Mouse (Mus musculus): ENCODE results near the gene Htr1f. TPM values are rescaled to one million over a fixed set of nuclear protein-coding genes. Genes with fewer than 3 reads are reported as not detected.

Gene Htr1f
- polyA plus RNA-seq, 1 experiment from 2014 or later, result not detected

DNA sequence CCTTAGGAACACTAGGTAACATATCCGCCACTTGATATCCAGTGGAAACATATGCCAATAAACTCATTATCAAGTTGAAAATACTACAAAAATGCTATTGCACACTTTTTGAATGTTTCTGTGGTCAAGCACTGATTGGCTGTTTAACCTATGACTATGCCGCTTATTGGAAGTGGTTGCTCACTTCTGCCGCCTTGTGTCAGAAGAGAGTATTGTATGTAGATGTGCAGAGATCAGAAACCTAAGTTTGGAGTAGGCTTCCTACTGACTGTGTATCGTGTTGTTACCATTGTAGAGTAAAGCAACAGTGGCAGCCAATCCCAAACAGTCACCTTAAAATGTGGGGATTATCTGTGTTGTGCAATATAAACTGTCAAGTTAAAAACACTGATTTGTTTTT lies 144.0 kb downstream of the Htr1f start:
- CTCF ChIA-PET, result no interaction called here
- peak; percentile 24 for TF ChIP-seq CTCF (IDR thresholded peaks at IDR 0.05)
- in situ Hi-C loops (cut with MboI; ENCODE audit: low pct_unique_long_range_greater_than_20kb), result no loop called here
- POLR2A ChIA-PET, result no interaction called here
- ATAC-seq (no peak), DNase-seq (ENCODE audit: low read depth, low spot score) (no peak)
- no peaks in the 10 kb centered on the region for H3K27me3 ChIP-seq

DNA sequence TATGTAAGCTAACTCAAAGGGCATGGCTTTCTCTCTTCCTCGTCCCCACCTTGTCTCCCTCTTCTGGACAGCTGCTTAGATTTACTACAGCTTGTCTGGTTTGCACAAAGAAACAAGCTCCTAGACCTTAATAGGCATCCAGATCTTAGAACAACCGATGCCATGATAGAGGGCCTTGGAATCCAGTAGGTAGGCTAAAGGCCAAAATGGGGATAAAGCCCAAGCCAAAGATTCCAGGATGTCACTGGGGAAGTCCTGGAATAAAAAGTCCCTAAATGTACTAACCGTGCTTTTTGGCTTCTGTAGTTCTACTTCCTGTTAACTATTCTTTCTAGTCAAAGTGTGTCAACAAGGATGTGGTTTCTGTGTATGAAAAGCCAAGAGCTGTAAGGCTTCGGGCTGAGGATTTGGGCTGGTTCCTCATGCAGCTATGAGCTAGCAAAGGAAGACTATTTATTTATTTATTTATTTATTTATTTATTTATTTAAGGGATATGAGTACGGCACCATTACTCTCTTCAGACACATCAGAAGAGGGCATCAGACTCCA lies 163.9 kb downstream of the Htr1f start:
- TF ChIP-seq CTCF (IDR thresholded peaks at IDR 0.05), result no peak
- POLR2A ChIA-PET, result no interaction called here
- in situ Hi-C loops (cut with MboI; ENCODE audit: low pct_unique_long_range_greater_than_20kb), result no loop called here
- CTCF ChIA-PET, result interaction anchor here (1.4 kb wide), 1 partner anchor 17 kb away, joined by 3 read pairs; no protein-coding TSS in a partner anchor
- peaks cover 15% of the 10 kb centered on the region for H3K27me3 ChIP-seq
- ATAC-seq (no peak), DNase-seq (ENCODE audit: low read depth, low spot score) (no peak)

DNA sequence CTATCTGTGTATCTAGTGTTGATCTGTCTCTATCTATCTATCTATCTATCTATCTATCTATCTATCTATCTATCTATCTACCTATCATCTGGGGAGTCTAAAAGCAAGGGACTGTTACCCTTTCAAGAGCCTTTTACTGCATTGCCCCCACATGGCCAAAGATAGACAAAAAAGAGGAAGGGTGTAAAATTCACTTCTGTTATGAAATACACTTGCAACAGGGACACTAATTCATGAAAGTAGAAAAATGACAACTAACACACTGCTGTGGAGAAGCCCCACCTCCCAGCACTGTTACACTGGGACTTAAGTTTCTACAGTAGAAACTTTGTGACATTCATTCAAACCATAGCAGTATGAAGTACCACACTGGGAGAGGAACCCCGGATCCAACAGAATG lies 170.9 kb downstream of the Htr1f start:
- in situ Hi-C loops (cut with MboI; ENCODE audit: low pct_unique_long_range_greater_than_20kb), result no loop called here
- TF ChIP-seq CTCF (IDR thresholded peaks at IDR 0.05), result no peak
- DNase-seq (ENCODE audit: low read depth, low spot score) (no peak), ATAC-seq (no peak)
- peaks cover 4% of the 10 kb centered on the region for H3K27me3 ChIP-seq
- POLR2A ChIA-PET, result no interaction called here
- CTCF ChIA-PET, result no interaction called here

DNA sequence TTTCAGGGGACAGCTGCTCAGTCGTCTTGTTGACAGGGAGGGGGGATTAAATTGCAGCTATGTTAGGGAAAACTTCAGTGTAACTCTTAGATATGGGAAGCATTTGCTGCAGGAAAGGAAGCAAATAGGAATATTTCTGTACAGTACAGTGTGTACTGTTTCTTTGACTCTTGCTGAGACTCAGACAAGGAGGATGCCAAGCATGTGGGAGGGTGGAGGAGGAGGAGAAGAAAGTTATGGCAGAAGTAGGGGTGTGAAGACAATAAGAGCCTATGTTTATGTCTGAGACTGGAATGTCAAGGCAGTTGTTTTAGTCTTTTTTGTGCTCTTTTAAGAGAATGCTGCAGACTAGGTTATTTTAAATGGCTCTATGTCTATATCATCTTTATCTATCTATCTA lies 171.6 kb downstream of the Htr1f start:
- POLR2A ChIA-PET, result no interaction called here
- CTCF ChIA-PET, result no interaction called here
- no peak for DNase-seq (ENCODE audit: low read depth, low spot score)
- no peak for ATAC-seq
- in situ Hi-C loops (cut with MboI; ENCODE audit: low pct_unique_long_range_greater_than_20kb), result no loop called here
- TF ChIP-seq CTCF (IDR thresholded peaks at IDR 0.05), result no peak
- peaks cover 3% of the 10 kb centered on the region for H3K27me3 ChIP-seq

DNA sequence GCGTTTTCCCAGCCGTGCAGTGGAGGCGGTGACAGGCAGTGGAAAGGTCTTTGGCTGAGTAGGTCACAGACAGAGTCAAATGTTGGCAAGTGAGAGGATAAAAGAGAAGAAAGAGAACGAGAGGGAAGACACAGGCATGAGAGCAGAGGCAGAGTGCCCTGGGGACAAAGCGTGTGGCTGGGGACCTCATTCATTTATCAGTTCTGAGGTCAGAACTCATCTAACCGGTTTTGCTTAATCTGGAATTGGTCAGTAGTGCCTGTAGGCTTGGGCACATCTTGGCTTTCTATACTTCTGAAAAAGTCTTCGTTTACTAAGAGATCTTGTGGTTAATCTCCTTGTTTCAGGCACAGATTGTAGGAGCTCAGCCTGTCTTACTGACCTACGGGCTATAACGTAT lies 182.2 kb downstream of the Htr1f start:
- DNase-seq (ENCODE audit: low read depth, low spot score), result no peak
- TF ChIP-seq CTCF (IDR thresholded peaks at IDR 0.05), result no peak
- H3K27me3 ChIP-seq, result peaks cover 43% of the 10 kb centered on the region
- POLR2A ChIA-PET, result no interaction called here
- in situ Hi-C loops (cut with MboI; ENCODE audit: low pct_unique_long_range_greater_than_20kb), result no loop called here
- CTCF ChIA-PET, result no interaction called here
- no peak for ATAC-seq

DNA sequence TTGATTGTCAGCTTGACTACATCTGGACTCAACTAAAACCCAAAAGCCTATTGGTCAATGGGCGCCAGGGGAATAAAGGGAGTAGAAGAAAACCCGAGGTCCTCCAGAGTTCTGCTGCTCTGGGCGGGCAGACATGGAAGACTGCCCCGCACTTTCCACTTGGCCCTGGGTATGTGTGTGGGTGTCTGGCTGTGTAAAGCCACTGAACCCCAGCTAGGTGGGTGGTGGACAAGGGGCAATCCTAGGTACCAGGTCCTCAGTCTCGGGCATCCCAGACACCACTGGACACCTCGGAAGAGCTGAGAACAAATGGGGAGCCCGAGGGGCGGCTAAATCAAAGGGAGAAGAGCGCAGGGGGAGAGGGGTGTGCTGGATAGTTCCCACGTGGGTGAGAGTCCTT lies 196.9 kb downstream of the Htr1f start:
- ChIA-PET POLR2A (no interaction called here), CTCF (interaction anchor here (1.2 kb wide), 1 partner anchor 249 kb away, joined by 3 read pairs; no protein-coding TSS in a partner anchor)
- in situ Hi-C loops (cut with MboI; ENCODE audit: low pct_unique_long_range_greater_than_20kb), result loop anchor here (10.0 kb wide), 1 partner anchor 586 kb away; no protein-coding TSS in a partner anchor
- no peak for ATAC-seq
- TF ChIP-seq CTCF (IDR thresholded peaks at IDR 0.05), result no peak
- DNase-seq (ENCODE audit: low read depth, low spot score), result no peak
- peaks cover 4% of the 10 kb centered on the region for H3K27me3 ChIP-seq

DNA sequence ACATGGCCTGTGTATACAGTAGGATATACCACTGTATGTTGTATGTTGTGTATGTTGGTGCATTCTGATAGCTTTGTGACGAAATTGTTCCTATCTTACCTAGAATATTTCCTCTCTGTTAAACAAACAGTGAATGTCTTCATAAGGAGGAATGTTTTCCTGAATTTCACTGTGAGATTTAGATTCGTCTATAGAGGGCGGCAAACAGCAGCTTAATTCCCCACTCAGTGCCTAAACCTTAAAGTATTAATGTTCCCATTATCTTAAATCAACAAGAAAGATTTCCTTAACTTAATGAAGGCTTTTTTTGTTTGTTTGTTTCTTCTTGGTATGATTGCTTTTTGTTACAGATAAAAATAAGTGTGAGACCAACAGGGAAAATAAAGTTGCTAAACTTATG lies 198.5 kb downstream of the Htr1f start:
- no peak for DNase-seq (ENCODE audit: low read depth, low spot score)
- H3K27me3 ChIP-seq, result peaks cover 4% of the 10 kb centered on the region
- ChIA-PET POLR2A (no interaction called here), CTCF (interaction anchor here (1.1 to 1.6 kb wide), 5 partner anchors 9 to 590 kb away, joined by 3 to 6 read pairs (median 4); no protein-coding TSS in a partner anchor)
- ATAC-seq, result no peak
- TF ChIP-seq CTCF (IDR thresholded peaks at IDR 0.05), result peak; percentile 27
- in situ Hi-C loops (cut with MboI; ENCODE audit: low pct_unique_long_range_greater_than_20kb), result loop anchor here (10.0 kb wide), 1 partner anchor 588 kb away; no protein-coding TSS in a partner anchor

DNA sequence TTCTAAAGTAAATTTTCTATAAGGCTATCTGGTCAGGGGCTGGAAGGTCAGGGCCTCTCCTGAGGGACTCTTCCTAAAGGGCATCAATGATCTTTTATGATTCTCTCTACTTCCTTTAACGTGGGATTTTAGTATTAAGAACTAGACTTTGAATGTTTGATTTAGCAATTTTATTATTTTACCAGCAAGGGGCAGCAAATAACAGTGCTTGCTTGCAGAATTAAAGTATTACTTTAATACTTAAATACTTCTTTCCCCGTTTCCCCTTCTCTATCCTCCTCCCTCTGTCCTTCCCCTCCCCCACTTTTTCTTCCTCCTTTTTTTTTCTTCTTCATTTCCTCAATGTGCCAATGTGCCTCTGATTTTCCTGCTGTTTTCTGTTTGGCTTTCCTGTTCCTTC lies 202.3 kb downstream of the Htr1f start:
- CTCF ChIA-PET, result no interaction called here

DNA sequence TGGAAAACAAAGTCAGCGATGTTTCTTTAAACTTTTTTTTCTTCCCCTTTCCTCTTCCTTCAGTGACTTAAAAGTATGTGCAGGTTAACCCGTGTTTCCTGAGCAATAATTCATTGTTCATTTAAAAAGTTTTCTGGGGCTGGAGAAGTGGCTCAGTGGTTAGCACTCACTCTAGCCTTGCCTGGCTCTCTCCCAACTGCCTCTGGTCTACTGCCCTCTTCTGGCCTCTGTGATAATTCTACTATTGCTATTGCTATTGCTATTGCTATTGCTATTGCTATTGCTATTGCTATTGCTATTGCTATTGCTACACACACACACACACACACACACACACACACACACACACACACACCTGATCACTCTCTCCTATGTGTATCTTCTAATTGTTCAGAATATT lies 206.6 kb downstream of the Htr1f start:
- no peak for ATAC-seq
- no peak for DNase-seq (ENCODE audit: low read depth, low spot score)
- ChIA-PET POLR2A (interaction anchor here (0.7 kb wide), 1 partner anchor 119 kb away, joined by 6 read pairs; no protein-coding TSS in a partner anchor), CTCF (interaction anchor here (1.0 to 1.1 kb wide), 2 partner anchors 12 to 46 kb away, joined by 3 read pairs; no protein-coding TSS in a partner anchor)
- peaks cover 2% of the 10 kb centered on the region for H3K27me3 ChIP-seq
- peak; percentile 28 for TF ChIP-seq CTCF (IDR thresholded peaks at IDR 0.05)
- in situ Hi-C loops (cut with MboI; ENCODE audit: low pct_unique_long_range_greater_than_20kb), result no loop called here

More for the DNA sequence above, 202.3 kb downstream of the Htr1f start:
- in situ Hi-C loops (cut with MboI; ENCODE audit: low pct_unique_long_range_greater_than_20kb), result loop anchor here (10.0 kb wide), 1 partner anchor 591 kb away; no protein-coding TSS in a partner anchor
- DNase-seq (ENCODE audit: low read depth, low spot score), result no peak
- H3K27me3 ChIP-seq, result no peaks in the 10 kb centered on the region
- POLR2A ChIA-PET, result interaction anchor here (0.5 kb wide), 1 partner anchor 464 kb away, joined by 8 read pairs; no protein-coding TSS in a partner anchor
- peak; percentile 17 for TF ChIP-seq CTCF (IDR thresholded peaks at IDR 0.05)
- no peak for ATAC-seq

DNA sequence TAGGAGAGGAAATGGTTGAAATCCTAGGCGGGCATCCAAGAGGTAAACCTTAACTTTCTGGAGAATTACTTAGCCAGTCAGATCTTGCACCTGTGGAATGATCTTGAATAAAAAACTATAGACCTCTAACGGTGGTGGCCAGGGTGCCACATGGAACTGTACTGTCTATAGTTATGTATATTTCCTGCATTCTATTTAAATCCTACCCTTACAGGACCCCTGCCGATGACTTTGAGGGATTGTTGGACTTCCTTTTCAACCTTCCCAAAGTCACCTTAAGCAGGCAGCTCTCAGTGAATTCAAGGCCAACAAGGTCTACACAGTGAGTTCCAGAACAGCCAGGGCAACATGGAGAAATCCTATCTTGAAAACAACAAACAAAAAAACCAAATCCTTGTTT lies 216.2 kb downstream of the Htr1f start:
- no peak for TF ChIP-seq CTCF (IDR thresholded peaks at IDR 0.05)
- ChIA-PET POLR2A (no interaction called here), CTCF (no interaction called here)
- ATAC-seq (no peak), DNase-seq (ENCODE audit: low read depth, low spot score) (no peak)
- in situ Hi-C loops (cut with MboI; ENCODE audit: low pct_unique_long_range_greater_than_20kb), result no loop called here
- no peaks in the 10 kb centered on the region for H3K27me3 ChIP-seq

DNA sequence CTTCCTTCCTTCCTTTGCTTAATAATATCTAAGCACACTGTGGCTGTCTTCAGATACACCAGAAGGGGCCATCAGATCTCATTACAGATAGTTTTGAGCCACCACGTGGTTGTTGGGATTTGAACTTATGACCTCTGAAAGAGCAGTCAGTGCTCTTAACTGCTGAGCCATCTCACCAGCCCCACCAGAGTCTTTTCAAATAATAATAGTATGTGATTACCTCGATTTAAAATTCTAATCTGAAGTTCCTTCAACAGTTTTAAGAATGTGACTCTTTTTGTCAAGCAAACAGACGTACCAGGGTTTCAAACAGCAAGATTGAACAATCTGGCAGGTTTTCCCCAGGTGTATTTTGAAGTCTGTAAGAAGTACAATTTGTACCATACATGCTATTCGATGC lies 220.1 kb downstream of the Htr1f start:
- ChIA-PET CTCF (no interaction called here), POLR2A (no interaction called here)
- no peak for TF ChIP-seq CTCF (IDR thresholded peaks at IDR 0.05)
- H3K27me3 ChIP-seq, result no peaks in the 10 kb centered on the region
- in situ Hi-C loops (cut with MboI; ENCODE audit: low pct_unique_long_range_greater_than_20kb), result no loop called here
- no peak for ATAC-seq
- no peak for DNase-seq (ENCODE audit: low read depth, low spot score)

DNA sequence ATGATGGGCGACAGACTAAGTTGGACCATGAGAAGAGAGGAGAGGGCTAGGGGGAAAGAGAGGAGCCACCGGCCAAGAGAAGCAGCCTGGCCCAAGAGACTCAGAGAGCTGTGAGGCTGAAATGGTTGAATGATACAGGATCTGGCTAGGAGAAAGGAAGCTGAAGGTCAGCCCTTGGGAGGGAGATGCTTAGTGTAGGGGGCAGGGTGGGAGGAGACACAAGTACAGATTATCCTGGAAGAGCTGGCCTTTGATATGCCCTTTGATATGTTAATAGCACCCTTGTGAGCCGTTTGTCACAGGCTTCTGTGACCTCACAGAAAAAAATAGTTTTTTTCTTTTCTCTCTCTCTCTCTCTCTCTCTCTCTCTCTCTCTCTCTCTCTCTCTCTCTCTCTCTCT lies 220.5 kb downstream of the Htr1f start:
- DNase-seq (ENCODE audit: low read depth, low spot score) (no peak), ATAC-seq (no peak)
- no peaks in the 10 kb centered on the region for H3K27me3 ChIP-seq
- POLR2A ChIA-PET, result no interaction called here
- CTCF ChIA-PET, result no interaction called here
- in situ Hi-C loops (cut with MboI; ENCODE audit: low pct_unique_long_range_greater_than_20kb), result no loop called here
- TF ChIP-seq CTCF (IDR thresholded peaks at IDR 0.05), result no peak
